Mouse (Mus musculus) monocyte, adult 2 months (primary cell): ENCODE data around the gene Creb3l1.

Experiments used
- DNase-seq, 2 experiments: peaks; one replicate each; pipeline ENCODE4 v3.0.0; 2022; ENCODE audit warnings: low spot score in 2 of 2, low read depth in 1 of 2

Gene Creb3l1

DNA sequence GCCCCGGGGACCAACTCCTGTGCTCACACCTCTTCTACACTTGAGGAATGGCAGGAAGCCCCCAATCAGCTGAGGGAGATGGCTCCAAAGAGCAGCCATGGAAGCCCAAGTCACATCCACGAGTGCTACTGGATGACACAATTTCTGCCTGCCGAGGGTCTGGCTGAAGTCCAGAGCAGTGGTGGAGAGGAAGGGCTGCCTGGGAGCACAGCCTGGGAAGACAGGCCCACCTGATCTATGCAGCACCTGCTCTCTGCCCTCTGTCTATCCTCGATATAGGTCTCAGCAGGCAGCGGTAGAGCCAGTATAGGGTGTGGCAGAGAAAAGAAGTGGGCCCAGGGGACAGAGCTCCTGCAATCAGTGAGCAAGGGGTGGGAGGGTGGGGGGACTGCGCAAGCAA is 77.5 kb downstream of the Creb3l1 start:
- DNase-seq = no peak

GRCm38 (mm10) chr2:91945483-91945882 is 78.8 kb downstream of the Creb3l1 start, which contains the start of gene Gm9821:
Gene Gm9821 (plus strand): TSS chr2:91945703.
- DNase-seq = no peak

GRCm38 (mm10) chr2:91944170-91944950 is 79.9 kb downstream of the Creb3l1 start:
- peak in 1 of 2 experiments; percentile 66 for DNase-seq

GRCm38 (mm10) chr2:91942356-91942755 is 81.9 kb downstream of the Creb3l1 start:
- no peak for DNase-seq

DNA sequence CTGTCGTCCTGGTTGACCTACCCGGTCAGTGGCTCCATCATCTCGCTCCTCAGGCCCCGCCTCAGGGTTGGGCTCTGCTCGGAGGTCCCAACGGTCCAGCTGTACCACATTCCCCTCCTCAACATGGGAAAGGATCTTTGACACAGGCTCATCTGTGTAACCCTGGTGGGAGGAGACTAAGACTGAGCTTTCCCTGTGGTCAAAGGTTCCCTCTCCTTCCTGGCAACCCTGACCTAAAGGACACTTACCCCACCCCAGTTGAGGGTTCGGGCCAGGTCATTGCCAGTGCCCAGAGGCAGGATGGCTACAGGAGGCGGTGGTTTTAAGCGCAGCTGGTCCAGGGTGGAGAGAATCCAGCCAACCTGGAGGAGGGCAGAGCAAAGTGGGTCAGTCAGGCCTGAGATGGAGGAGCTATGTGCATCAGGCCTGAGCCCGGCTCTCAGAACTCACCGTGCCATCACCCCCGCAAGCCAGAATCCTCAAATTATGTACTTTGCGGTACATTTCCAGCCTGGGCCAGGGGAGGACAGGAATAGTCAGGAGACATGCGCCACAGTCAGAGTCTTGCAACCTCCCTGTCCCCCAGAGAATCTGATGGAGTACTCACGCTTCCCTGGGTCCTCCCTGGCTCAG is 84.9 kb downstream of the Creb3l1 start:
- DNase-seq = no peak

- no peak for DNase-seq
Observed at GRCm38 (mm10) chr2:91936154-91936553, 88.1 kb downstream of the Creb3l1 start.

- DNase-seq = no peak
Observed at GRCm38 (mm10) chr2:91934826-91935525, 89.3 kb downstream of the Creb3l1 start.

DNA sequence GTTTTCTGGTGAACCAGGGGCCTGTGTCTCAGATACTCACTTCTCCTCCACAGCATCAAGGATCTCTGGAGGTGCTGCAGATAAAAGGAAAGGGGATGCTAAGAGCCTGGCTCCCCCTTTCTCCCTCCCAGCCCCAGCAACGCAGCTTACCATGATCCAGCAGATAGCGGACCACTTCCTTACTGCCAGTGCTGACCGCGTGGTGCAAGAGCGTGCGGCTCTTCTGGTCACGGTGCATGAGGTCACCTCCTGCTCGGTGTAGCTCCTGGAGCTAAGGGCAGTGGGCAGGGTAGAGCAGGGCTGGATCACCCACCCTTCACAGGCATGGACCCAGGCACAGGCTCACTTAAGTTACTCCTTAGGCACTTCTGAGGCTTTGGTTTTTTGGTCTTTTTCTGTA is 90.3 kb downstream of the Creb3l1 start:
- no peak for DNase-seq

GRCm38 (mm10) chr2:91933471-91933870 is 90.8 kb downstream of the Creb3l1 start:
- no peak for DNase-seq

DNA sequence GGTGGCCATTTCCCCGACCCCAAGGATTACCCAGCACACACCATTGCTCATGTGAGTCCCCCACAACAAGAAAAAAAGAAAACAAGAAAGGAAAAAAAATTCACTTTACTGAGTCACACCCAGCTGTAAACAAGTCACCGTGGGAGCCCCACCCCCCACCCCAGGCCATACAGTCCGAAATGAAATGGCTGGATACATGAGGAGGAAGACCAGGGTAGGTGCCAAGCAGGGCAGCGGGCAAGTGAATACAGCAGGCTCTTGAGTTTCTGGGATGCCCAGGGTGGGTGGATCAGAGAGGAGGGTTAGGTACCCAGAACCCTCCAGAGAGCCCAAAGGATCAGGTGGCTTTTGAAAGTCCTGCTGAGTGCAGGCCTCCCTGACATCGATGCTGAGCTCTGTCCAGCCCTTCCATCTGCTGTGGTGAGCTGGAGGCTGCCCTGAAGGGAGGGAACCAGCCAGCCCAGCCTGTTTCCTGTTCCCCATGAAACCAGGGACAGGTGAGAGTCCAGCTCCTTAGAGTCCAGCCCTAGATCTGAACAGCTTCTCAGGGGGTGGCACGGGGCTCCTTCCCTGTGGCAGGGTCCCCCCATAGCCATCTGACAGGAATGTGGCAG is 91.5 kb downstream of the Creb3l1 start:
- DNase-seq = no peak
